Mouse (Mus musculus): Measurements from ENCODE around the gene Dock2.
A peak's percentile ranks its signal among the peaks of the same experiment; 100 is the strongest.

The Dock2 gene

GRCm38 (mm10) chr11:34525096-34525891 is 258.4 kb downstream of the Dock2 start:
- DNase-seq: no peak

DNA sequence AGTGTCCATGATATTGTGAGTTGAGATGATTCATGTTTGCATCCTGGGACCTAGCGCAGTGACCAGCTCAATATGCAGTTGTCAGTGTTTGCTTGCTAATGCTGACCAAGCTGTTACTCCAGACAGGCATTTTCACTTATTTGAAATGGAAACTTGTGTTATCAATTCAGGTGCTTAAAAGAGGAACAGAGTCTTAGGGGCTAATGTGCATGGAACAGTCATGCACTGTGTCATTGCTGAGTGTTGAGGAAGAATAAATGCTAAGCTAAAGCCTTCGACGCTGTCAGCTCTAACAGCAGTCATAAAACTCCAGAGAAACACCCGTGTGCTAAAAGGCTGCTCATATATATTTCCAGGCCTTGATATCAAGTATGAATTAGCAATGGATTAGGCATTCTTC is 259.1 kb downstream of the Dock2 start:
- no peak for DNase-seq

DNA sequence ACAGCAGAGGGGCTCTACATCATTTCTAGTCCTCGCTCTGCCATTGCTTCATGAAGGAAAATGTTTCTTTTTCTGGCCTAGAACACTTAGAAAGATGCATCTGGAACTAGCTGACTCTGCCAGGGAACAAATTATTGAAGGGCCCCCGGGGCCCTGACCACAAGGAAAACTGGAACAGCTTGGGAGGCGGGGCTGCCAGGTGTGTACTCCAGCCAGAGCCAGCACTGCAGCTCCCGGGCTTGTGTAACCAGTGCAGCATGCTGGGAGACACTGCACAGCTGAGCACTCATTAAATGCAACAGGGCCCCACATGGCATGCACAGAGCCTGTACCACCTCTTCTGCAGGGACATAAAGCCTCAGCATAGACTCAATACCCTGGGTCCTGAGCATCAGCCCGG is 265.1 kb downstream of the Dock2 start:
- no peak for DNase-seq

DNA sequence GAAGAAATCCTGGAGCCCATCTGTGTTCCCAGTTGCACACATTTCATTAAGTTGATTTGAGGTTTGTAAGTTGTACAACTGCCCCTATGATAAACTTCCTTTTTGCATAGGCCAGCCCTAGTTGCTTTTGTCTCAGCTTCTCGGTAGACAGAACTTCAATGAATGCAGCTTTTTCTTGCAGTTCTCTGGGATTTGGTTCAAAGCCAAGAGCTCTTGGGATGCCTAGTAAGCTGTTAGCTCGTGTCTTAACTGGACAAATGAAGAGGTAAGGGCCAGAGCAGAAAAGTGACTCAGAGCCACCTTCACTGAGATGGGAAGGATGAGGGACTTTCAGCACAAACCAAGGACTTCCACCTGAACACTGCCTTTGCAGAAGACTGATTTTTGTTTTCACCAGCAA is 266.7 kb downstream of the Dock2 start:
- no peak for DNase-seq

DNA sequence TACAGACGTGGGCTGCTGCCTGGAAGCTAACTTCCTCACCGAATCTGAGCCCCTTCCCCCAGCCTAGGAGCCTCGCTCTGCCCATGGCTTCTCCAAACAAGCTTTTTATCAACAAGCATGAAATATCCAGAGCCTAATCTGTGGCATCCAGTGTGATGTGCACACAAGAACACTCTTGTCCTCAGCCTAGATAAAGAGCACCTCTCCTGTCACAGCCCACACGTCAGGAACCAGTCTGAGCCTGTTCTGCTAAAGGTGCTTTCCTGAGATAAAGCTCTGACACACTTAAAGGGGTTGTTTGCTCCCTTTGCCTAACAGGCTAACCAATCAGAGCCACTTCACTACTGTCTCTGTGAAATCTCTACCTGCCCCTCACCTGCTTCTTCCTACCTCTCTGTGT is 268.4 kb downstream of the Dock2 start:
- no peak for DNase-seq

DNA sequence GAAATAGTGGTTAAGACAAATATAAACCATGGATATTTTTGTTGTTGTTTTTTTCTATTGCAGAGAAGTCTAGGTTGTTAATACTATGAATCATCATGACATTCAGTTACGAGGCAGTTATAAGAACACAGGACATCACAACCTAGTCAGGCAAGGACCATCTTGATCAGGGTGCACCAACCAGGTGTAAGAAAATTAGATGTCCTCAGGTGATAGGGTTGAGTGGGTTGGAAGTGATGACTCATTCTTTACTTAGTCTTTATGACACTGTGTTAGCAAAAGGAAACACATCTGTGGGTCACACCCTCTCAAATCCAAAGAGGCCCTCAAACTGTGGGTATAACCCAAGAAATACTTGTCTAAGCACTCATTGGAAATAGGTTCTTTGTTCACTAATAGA is 277.3 kb downstream of the Dock2 start:
- no peak for DNase-seq

- no peak for DNase-seq
Measured at GRCm38 (mm10) chr11:34499663-34500062, 284.0 kb downstream of the Dock2 start.

DNA sequence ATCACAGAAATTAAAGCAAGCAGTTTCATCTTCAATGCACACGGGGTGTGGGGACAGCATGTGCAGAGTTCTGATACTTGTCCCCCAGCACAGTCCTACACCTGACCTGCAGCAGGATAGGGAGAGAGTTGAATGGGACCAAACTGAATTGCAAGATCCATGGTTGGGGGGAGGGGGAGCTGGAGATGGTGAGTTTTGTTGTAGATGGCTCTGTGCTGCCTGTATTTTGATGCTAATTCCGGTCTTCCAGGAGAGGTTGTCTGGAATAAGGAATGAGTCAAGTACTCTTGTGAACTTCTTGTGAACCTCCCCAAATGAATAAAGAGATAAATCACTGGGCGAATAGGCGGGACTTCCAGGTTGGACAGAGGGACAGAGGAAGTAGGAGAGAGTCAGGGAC is 289.0 kb downstream of the Dock2 start:
- DNase-seq: no peak

DNA sequence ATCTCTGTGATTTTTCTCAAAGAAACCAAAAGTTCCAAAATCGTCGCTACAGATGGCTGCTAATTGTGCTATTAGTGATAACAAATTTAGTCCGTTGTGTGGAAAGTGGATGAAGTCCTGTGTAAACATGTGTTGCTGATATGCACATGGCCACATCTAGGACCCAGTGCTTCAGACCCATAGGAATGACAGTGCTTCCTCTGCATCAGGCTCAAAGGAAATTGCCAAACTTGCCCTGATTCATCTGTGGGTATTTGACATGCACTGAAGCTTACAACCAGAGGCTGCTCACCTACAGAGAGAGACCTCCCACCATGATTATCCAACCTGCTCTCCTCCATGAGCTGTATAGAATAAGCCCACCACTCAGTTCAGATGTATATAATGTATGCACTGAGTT is 290.7 kb downstream of the Dock2 start:
- no peak for DNase-seq

- no peak for DNase-seq
Measured at GRCm38 (mm10) chr11:34492223-34492622, 291.5 kb downstream of the Dock2 start.

GRCm38 (mm10) chr11:34489548-34489947 is 294.1 kb downstream of the Dock2 start:
- DNase-seq: no peak

DNA sequence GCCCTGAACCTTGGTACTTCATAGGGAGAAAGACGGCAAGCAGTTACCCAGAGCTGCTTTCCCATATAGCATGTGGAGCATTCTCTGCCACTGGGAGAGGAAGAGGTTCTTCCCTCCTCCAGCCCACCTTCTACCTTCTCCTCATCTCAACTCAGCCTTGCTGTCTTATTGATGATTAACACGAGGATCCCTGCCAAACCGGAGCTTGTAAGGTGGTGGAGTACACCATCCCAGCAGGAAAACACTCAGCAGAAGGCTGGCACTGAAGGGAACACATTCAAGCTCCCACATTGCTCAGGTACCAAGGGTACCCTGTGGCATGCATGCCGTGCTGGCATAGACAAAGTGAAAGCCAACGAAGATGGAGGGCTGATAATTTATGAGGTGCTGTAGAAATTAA is 304.4 kb downstream of the Dock2 start:
- DNase-seq: no peak

- DNase-seq: no peak
Measured at GRCm38 (mm10) chr11:34469792-34470191, 313.9 kb downstream of the Dock2 start.

DNA sequence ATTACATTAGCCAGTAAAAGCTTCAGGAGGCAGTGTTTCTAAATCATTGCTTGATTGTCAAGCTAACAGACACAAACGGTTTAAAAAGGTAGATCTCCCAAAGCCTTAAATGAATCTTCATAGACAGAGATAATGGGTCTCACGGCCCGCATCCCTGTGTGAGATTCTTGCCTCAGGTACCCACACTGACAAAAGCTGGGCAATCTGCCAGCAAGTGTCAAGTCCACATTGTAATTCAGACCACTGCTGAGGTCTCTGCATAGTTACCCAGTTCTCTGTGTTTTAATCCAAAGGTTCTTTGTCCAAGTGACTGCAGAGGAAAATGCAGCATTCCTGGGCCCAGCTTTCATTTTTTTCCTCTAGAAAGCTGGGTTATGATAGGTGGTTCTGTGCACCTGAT is 315.1 kb downstream of the Dock2 start:
- no peak for DNase-seq

DNA sequence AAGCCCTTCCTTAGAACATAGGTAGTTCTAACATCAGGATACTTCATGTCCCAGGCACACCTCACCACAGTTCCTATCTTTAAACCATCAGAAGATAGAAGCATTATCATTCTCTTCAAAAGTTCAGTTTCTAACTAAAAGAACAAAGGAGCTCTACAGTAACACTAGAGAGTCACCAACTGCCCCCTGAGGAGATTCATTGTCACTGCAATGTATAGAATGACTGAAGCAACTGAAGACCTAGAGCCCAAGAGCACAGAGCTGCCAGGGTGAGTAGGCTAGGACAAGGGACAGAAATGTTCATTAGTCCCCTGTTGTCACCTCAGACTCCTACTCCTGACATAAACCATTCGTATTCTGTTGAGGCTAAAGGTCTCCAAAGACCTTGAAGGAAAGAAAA is 316.6 kb downstream of the Dock2 start:
- DNase-seq: no peak

DNA sequence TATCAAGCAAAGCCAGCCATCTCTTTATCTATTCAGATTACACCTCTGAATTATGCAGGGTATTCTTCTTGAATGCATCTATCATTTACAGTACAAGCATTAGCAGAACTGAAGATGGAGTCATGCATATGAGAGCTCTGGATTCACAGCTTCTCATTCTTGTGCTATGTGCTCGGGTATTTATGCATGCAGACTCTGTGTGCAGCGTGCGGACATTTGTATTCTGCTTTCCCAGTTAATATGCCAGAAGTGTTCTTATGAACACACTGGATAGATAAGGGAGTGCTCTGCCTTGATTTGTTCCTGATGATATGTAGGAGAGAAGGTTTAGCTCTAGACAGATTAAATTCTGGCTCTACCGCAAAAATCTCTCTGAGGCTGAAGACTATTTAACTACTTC is 333.7 kb downstream of the Dock2 start:
- DNase-seq: no peak

DNA sequence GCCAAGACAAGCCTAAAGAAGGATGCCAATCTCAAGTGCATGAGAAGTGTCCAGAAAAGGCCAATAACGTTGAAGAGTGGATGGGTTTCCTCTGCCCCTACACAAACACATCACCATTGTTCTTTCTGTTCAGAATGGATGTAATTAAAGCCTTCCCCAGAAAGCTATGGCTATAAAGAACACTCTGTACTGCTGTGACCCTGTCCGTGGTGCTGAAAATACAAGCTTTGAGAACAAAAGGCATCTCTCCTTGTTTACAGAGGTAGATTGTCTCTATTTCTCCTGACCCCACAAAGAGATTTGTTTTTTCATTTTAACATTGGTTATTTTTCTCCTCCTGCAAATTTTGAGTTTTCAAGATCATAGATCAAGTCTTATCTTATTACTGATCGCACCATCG is 335.8 kb downstream of the Dock2 start:
- DNase-seq: peak; percentile 6 to 9

- DNase-seq: no peak
Measured at GRCm38 (mm10) chr11:34438429-34438828, 345.3 kb downstream of the Dock2 start.

GRCm38 (mm10) chr11:34437446-34437845 is 346.2 kb downstream of the Dock2 start:
- DNase-seq: no peak

DNA sequence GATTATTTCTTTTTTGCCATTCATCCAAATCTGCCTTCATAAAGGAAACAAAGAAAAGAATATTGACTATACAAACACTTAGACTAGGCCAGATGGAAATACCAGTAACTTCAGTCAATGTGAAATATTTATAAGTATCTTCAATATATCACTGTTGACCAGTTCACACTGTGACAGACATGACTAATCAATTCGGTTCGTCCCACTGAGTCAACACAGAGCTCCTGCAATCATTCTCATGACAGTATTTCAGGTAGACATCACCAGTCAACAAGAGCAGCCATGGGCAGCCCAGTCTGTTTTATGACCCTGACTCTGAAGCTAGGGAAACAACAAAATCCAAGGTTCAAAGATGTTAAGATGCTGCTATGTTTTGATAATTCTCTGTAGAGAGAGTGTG is 351.7 kb downstream of the Dock2 start:
- DNase-seq: no peak

DNA sequence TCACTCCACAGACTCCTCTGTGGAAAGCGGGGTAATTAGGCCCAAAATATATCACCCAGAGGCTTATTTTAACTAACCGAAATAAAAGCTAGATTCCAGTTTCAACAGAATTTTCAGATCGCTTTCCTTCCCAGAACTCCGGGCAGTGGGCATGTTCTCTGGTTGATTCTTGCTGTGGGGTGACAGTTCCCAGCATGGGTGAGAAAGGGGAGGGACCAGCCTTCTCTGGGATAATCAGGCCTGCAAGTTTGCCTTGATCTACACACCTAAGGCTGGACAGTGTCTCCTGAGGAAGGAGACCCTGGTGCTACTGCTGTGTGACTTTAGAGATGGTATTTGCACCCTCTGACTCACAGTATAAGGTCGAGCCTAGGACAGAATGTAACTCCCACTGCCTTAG is 352.3 kb downstream of the Dock2 start:
- DNase-seq: no peak

- no peak for DNase-seq
Measured at GRCm38 (mm10) chr11:34430940-34431339, 352.8 kb downstream of the Dock2 start.

DNA sequence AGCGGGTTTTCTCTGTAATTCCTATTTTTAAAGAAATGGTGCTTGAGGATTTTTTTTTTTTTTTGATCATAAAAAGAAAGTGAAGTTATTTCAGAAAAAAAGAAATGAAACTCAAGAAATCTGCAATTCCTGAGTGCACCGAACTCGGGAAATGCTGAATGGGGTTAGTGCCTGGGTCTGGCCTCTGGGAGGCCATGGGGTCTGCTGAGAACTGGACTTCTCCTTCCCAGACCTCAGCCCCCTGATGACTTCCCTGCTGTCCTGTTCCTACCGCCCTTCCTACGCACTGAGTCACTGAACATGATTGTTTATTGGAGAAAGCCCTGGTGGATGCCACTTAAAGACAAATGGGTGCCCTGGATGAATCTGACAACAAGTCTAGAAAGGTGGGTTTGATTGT is 356.5 kb downstream of the Dock2 start:
- no peak for DNase-seq

- no peak for DNase-seq
Measured at GRCm38 (mm10) chr11:34424546-34424945, 359.1 kb downstream of the Dock2 start.

DNA sequence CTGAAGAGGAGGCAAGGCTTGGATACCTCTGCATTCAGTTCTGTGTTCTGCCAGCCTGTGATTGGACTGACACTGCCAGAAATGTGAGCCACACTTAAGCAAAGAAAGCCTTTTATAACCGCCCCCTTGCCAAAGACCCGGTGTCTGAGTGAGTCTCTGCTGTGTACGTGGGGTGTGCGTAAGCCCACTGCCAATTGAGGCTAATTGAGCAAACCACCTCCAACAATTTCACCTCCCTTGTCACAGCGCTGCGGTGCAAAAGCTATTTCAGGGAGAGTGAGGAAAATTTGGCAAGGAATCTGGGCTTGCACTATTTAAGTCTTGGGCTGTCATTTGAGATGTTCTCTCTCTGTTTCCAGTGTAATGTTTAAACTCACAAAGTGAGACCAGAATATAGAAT is 362.6 kb downstream of the Dock2 start:
- DNase-seq: no peak
